Mouse (Mus musculus) MEL (cell line): Measurements from ENCODE around the gene Bpifa5.

ENCODE experiments used
- CTCF ChIP-seq, 3 experiments: IDR thresholded peaks in 2 of 3; conservative IDR thresholded peaks in 1 of 3; 2 replicates each; pipeline ENCODE4 v1.5.1; 2011 to 2012; ENCODE audit warnings: low read length in 3 of 3, low read depth in 2 of 3, mild to moderate bottlenecking in 2 of 3, improper control_type of control experiment in 1 of 3, inconsistent platforms in 1 of 3, mixed read lengths in 1 of 3, moderate library complexity in 1 of 3; ENCODE audit not compliant: control insufficient read depth in 1 of 3, insufficient read depth in 1 of 3, poor library complexity in 1 of 3, severe bottlenecking in 1 of 3
- E2F4 ChIP-seq: IDR thresholded peaks from 2 replicates; pipeline ENCODE4 v1.6.1; 2011; ENCODE audit warnings: low read depth, low read length, improper control_type of control experiment, borderline replicate concordance
- GATA1 ChIP-seq: IDR thresholded peaks from 2 replicates; pipeline ENCODE4 v1.6.1; 2011; ENCODE audit warnings: low read depth, low read length, improper control_type of control experiment
- KAT2A ChIP-seq: conservative IDR thresholded peaks from 2 replicates; pipeline ENCODE4 v1.6.1; 2012; ENCODE audit warnings: low read depth, low read length, improper control_type of control experiment, inconsistent platforms
- POLR2A ChIP-seq, 2 experiments: IDR thresholded peaks; 2 replicates each; pipeline ENCODE4 v1.6.1; 2011 to 2012; ENCODE audit warnings: low read length in 2 of 2, mild to moderate bottlenecking in 2 of 2, control low read depth in 1 of 2, improper control_type of control experiment in 1 of 2, low read depth in 1 of 2, moderate library complexity in 1 of 2; ENCODE audit not compliant: control insufficient read depth in 1 of 2, insufficient read depth in 1 of 2, poor library complexity in 1 of 2
- POLR2AphosphoS5 ChIP-seq: IDR thresholded peaks from 2 replicates; pipeline ENCODE4 v1.6.1; 2012; ENCODE audit warnings: low read depth, borderline replicate concordance, mild to moderate bottlenecking, inconsistent platforms, low read length, moderate library complexity, mixed read lengths
- USF1 ChIP-seq: IDR thresholded peaks from 2 replicates; pipeline ENCODE4 v1.6.1; 2014; ENCODE audit warnings: low read depth, mild to moderate bottlenecking, inconsistent platforms, low read length, improper control_type of control experiment, moderate library complexity
- ZC3H11A ChIP-seq: IDR thresholded peaks from 2 replicates; pipeline ENCODE4 v1.6.1; 2012; ENCODE audit warnings: low read depth, mild to moderate bottlenecking, inconsistent platforms, low read length, improper control_type of control experiment

DNA sequence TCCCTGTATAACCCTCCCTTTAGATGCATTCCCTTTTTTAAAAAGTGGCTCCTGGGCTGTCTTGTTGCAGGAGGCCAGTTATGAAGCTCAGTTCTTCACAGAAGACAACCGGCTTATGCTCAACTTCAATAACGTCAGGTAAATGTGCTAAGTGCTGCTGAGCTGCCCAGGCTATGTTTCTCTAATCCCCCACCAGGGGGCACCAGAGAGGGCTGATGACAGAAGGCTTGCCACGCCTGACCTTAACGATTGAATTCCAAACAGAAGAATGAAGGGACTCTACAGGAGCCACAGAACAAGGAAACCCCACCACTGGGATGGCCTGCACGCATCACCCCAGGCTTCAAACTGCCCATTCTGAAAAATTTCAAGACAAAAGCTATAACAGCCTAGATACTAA, 52.8 kb downstream of the Bpifa5 start:
- TF ChIP-seq USF1 = no peak
- no peak for TF ChIP-seq ZC3H11A
- TF ChIP-seq CTCF (IDR thresholded peaks at IDR 0.05 in 2 of 3, conservative IDR thresholded peaks at IDR 0.05 in 1 of 3; ENCODE audit: control insufficient read depth in 1 of 3, insufficient read depth in 1 of 3, low read depth in 2 of 3, low read length in 3 of 3, poor library complexity in 1 of 3, severe bottlenecking in 1 of 3) = peak; percentile 70 to 84 (median 71)
- TF ChIP-seq POLR2AphosphoS5 = no peak
- TF ChIP-seq POLR2A (IDR thresholded peaks at IDR 0.05; ENCODE audit: control insufficient read depth in 1 of 2, insufficient read depth in 1 of 2, low read depth in 1 of 2, low read length in 2 of 2, poor library complexity in 1 of 2) = no peak
- TF ChIP-seq E2F4 = no peak
- TF ChIP-seq GATA1 = no peak
- no peak for TF ChIP-seq KAT2A
